Mouse (Mus musculus) embryo, embryonic 11.5 days (tissue): ENCODE results near the gene Mtnr1b.

Source experiments
- DNase-seq: peaks from one replicate; pipeline ENCODE4 v3.0.0-alpha.2; 2012; ENCODE audit warnings: low read depth, low spot score

The Mtnr1b gene

DNA sequence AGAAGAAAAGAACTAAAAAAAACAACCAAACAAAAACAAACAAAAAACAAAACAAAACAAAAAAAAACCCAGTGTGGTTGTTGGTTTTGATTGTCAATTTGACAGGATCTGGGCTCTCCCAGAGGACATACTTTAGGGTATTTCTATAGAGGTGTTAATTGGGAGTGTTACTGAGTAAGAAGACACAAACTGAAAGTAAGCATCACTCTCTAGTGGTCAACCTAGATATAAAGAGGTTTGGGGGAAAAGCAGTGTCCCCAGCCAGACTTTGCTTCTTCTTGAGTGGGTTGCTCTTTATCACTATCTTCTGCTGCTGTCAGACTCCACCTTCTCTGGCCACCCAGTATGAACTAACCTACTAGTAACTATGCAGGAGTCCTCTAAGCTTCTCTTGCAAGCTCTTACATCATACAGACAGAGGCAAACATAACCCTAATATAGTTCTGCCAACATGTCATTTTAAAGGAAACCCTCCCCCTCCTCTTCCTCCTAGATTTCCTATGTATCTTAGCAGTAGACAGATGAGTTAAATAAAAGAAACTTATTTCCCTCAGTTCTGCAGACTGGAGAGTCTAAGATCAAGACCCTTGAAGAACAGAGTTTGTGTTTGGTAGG lies 71.8 kb downstream of the Mtnr1b start:
- no peak for DNase-seq

DNA sequence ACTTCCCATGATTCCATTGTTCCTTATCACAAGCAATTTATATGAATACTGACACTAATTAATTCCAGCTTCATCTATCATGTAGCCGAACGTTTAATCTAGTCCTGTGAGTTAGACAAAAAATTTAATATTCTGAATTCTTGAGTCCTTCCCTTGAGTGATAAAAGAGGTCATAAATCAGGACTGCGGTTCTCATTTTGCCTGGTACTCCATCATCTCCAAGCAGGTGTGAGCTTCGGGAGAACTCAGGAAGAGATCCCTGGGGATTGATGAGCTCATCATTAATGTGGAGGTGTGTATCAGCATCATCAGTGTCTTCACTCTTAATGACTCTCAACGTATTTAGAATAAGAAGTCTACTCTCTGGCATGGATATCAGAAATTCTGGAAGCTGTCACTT lies 74.0 kb downstream of the Mtnr1b start:
- no peak for DNase-seq

DNA sequence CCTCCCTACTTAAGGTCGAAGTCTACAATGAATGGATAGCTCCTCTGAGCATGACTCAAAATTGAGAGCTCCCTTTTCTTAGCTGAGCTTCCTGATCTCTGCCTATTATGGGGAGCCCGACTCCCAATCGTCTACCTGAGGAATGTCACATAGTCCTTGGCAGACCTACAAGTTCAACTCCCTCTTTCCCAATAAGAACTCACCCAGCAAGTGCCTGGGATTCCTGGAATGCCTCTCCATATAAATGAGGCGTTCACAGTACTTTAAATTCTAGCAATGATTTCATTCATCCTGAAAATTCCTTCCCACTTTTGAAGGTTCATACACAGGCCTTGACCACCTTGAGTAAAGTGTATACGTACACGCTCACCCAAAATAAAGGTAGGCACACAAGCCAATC lies 79.9 kb downstream of the Mtnr1b start:
- DNase-seq, result no peak

DNA sequence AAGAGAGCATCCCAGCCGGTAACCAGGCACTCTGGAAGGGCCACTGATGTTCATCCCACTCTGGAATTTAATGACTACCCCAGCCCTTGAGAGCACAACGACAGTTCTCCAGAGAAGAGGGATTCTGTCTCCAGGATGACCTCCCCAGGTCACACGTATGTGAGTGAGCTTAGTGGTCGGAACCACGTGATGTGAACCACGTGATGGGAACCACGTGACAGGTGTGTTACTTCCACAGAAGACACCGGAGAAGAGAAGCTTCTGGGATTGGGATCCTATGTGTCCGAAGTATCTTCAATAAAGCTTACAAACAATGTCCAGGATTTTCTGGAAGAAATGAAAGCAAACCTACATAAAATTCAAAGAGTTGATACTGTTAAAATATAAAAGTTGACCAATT lies 82.3 kb downstream of the Mtnr1b start:
- no peak for DNase-seq

DNA sequence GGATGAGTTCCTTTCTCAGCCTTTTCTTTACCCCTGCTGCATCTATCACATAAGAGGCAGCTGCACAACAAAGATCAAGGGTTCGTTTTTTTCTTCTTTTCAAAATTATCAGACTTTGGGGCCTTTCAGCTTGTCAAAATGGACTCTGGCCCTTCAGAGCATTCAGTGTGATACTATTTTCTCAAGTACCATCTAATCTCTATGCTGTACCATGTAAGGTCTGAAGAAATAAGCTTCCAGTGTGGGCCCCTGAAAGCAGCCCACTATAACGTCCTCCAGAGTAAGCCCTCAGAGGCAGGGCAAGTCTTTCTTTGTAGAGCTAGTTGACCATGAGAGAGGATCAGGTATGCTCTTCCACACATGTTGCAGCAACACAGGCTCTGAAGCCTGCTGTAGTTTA lies 87.7 kb downstream of the Mtnr1b start:
- no peak for DNase-seq

DNA sequence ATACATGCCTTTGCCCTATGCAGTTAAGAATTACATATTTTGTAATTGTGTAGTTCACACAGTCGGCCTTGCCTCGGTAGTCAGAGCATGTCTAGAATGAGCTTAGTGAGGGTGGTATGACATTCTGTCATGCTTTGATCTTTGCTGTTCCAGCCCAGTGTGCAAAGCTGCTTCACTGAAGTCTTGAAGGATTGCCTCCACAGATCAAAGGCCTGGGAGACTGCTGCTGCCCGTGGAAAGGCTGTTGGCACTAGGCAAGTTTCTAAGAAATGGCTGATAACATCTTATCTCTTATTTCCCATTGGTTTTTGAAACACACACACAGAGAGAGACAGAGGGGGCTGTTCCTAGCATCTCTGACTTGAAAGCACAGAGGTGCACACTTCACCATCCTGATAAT lies 88.2 kb downstream of the Mtnr1b start:
- no peak for DNase-seq

DNA sequence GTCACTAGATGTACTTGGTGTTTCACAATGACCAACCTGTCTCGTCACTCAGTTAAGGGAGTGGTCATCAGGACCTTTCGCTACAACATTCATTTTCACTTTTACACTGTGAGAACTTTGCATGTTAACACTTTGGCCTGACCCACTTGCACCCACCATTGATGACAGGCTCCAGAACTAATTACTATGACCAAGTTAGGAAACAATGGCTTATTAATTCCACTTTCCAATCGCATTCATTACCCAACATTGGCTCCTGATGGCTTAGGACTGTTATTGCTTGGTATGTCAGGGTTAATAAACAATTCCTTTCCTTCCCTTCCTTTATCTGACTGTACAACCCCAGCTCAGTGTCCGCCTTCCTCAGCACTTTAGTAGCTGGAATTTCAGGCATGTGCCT lies 92.4 kb downstream of the Mtnr1b start:
- no peak for DNase-seq

DNA sequence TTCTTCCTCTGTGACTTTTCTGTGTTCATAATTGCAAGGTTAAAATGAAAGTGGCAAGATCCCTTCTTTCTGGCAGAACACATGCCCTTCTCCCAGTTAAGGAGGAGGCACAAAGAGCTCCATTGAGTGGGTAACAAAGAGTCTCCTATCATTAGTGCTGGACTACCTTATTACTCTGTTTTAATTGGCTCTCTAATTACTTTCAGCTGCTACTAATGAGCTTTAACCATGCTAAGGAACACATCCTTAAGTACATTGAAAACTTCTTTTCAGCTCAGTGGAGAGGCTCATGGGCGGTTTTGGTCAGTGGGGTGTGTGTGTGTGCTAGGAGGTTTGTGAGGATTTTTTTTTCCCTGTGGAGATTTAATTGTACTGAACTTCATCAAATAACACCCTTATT lies 99.4 kb downstream of the Mtnr1b start:
- no peak for DNase-seq
